Mouse (Mus musculus) MEL (cell line): ENCODE results near the gene Tbccd1.

Source experiments
- BHLHE40 ChIP-seq: IDR thresholded peaks from 2 replicates; pipeline ENCODE4 v1.6.1; 2012; ENCODE audit warnings: low read depth, mild to moderate bottlenecking, inconsistent platforms, low read length, improper control_type of control experiment, borderline replicate concordance
- CTCF ChIP-seq, 3 experiments: IDR thresholded peaks in 2 of 3; conservative IDR thresholded peaks in 1 of 3; 2 replicates each; pipeline ENCODE4 v1.5.1; 2011 to 2012; ENCODE audit warnings: low read length in 3 of 3, low read depth in 2 of 3, mild to moderate bottlenecking in 2 of 3, improper control_type of control experiment in 1 of 3, inconsistent platforms in 1 of 3, mixed read lengths in 1 of 3, moderate library complexity in 1 of 3; ENCODE audit not compliant: control insufficient read depth in 1 of 3, insufficient read depth in 1 of 3, poor library complexity in 1 of 3, severe bottlenecking in 1 of 3
- HCFC1 ChIP-seq: IDR thresholded peaks from 2 replicates; pipeline ENCODE4 v1.6.1; 2012; ENCODE audit warnings: low read depth, mild to moderate bottlenecking, inconsistent platforms, low read length, improper control_type of control experiment, moderate library complexity
- MAX ChIP-seq: IDR thresholded peaks from 2 replicates; pipeline ENCODE4 v1.6.1; 2011; ENCODE audit warnings: low read length, improper control_type of control experiment
- MAZ ChIP-seq: IDR thresholded peaks from 2 replicates; pipeline ENCODE4 v1.6.1; 2012; ENCODE audit warnings: low read depth, mild to moderate bottlenecking, inconsistent platforms, low read length, improper control_type of control experiment
- MYC ChIP-seq: IDR thresholded peaks from 2 replicates; pipeline ENCODE4 v1.6.1; 2011; ENCODE audit warnings: low read depth, mild to moderate bottlenecking, low read length, improper control_type of control experiment, moderate library complexity
- NELFE ChIP-seq: IDR thresholded peaks from 2 replicates; pipeline ENCODE4 v1.6.1; 2011; ENCODE audit warnings: low read depth, low read length, improper control_type of control experiment
- POLR2A ChIP-seq, 2 experiments: IDR thresholded peaks; 2 replicates each; pipeline ENCODE4 v1.6.1; 2011 to 2012; ENCODE audit warnings: low read length in 2 of 2, mild to moderate bottlenecking in 2 of 2, control low read depth in 1 of 2, improper control_type of control experiment in 1 of 2, low read depth in 1 of 2, moderate library complexity in 1 of 2; ENCODE audit not compliant: control insufficient read depth in 1 of 2, insufficient read depth in 1 of 2, poor library complexity in 1 of 2
- SIN3A ChIP-seq: IDR thresholded peaks from 2 replicates; pipeline ENCODE4 v1.6.1; 2012; ENCODE audit warnings: low read length, improper control_type of control experiment, inconsistent platforms
- ZMIZ1 ChIP-seq: IDR thresholded peaks from 2 replicates; pipeline ENCODE4 v1.6.1; 2012; ENCODE audit warnings: low read depth, mild to moderate bottlenecking, inconsistent platforms, low read length, improper control_type of control experiment, moderate library complexity

GRCm38 (mm10) chr16:22765531-22765930, 91.9 kb downstream of the Tbccd1 start:
- TF ChIP-seq MYC (no peak), SIN3A (no peak), NELFE (no peak), BHLHE40 (no peak), HCFC1 (no peak), MAX (no peak), CTCF (IDR thresholded peaks at IDR 0.05 in 2 of 3, conservative IDR thresholded peaks at IDR 0.05 in 1 of 3; ENCODE audit: control insufficient read depth in 1 of 3, insufficient read depth in 1 of 3, low read depth in 2 of 3, low read length in 3 of 3, poor library complexity in 1 of 3, severe bottlenecking in 1 of 3) (no peak), MAZ (no peak), POLR2A (IDR thresholded peaks at IDR 0.05; ENCODE audit: control insufficient read depth in 1 of 2, insufficient read depth in 1 of 2, low read depth in 1 of 2, low read length in 2 of 2, poor library complexity in 1 of 2) (no peak), ZMIZ1 (no peak)
